Mouse (Mus musculus): ENCODE results near the gene Syvn1.
"Not testable (repeated sequence)": the region's sequence is repeated elsewhere in the genome, so short reads cannot be mapped to it uniquely, and the experiment has no call there.

Gene Syvn1

GRCm38 (mm10) chr19:6040002-6040401 lies 6.4 kb upstream of the Syvn1 start:
- in situ Hi-C loops (cut with MseI, MboI) = no loop called here

- in situ Hi-C loops (cut with MseI, MboI) = no loop called here
Measured at GRCm38 (mm10) chr19:6042293-6042692, 4.1 kb upstream of the Syvn1 start.

GRCm38 (mm10) chr19:6044102-6044501 lies 2.3 kb upstream of the Syvn1 start:
- in situ Hi-C loops (cut with MseI, MboI) = not testable (repeated sequence)

- in situ Hi-C loops (cut with MseI, MboI) = no loop called here
Measured at GRCm38 (mm10) chr19:6045366-6046293, 746 bp upstream of the Syvn1 start.

- in situ Hi-C loops (cut with MseI, MboI) = no loop called here
Measured at GRCm38 (mm10) chr19:6047154-6047898, 950 bp downstream of the Syvn1 start.

- in situ Hi-C loops (cut with MseI, MboI) = no loop called here
Measured at GRCm38 (mm10) chr19:6047899-6048166, 1.5 kb downstream of the Syvn1 start.

- in situ Hi-C loops (cut with MseI, MboI) = no loop called here
Measured at GRCm38 (mm10) chr19:6048681-6049410, 2.5 kb downstream of the Syvn1 start.

GRCm38 (mm10) chr19:6052516-6052915 lies 6.1 kb downstream of the Syvn1 start:
- in situ Hi-C loops (cut with MseI, MboI) = no loop called here

GRCm38 (mm10) chr19:6054296-6054695 lies 7.9 kb downstream of the Syvn1 start:
- in situ Hi-C loops (cut with MseI, MboI) = no loop called here

- in situ Hi-C loops (cut with MseI, MboI) = no loop called here
Measured at GRCm38 (mm10) chr19:6056696-6057095, 10.3 kb downstream of the Syvn1 start.

GRCm38 (mm10) chr19:6057313-6058096 lies 11.1 kb downstream of the Syvn1 start, which contains the start of the genes Mrpl49 and Fau:
TSS of gene Mrpl49 (minus strand) at chr19:6057785.
TSS of gene Fau (plus strand) at chr19:6057844.
- in situ Hi-C loops (cut with MseI, MboI) = no loop called here

- in situ Hi-C loops (cut with MseI, MboI) = no loop called here
Measured at GRCm38 (mm10) chr19:6058513-6058912, 12.1 kb downstream of the Syvn1 start.

GRCm38 (mm10) chr19:6058966-6059365 lies 12.6 kb downstream of the Syvn1 start:
- in situ Hi-C loops (cut with MseI, MboI) = no loop called here

GRCm38 (mm10) chr19:6061021-6061533 lies 14.7 kb downstream of the Syvn1 start, which contains the start of gene Znhit2:
TSS of gene Znhit2 (plus strand) at chr19:6061192.
- in situ Hi-C loops (cut with MseI, MboI) = no loop called here

- in situ Hi-C loops (cut with MseI, MboI) = no loop called here
Measured at GRCm38 (mm10) chr19:6061641-6062302, 15.4 kb downstream of the Syvn1 start.

- in situ Hi-C loops (cut with MseI, MboI) = no loop called here
Measured at GRCm38 (mm10) chr19:6062418-6062817, 16.0 kb downstream of the Syvn1 start.

- in situ Hi-C loops (cut with MseI, MboI) = no loop called here
Measured at GRCm38 (mm10) chr19:6063081-6063480, 16.7 kb downstream of the Syvn1 start.

GRCm38 (mm10) chr19:6066571-6066970 lies 20.2 kb downstream of the Syvn1 start:
- in situ Hi-C loops (cut with MseI, MboI) = no loop called here

GRCm38 (mm10) chr19:6067011-6067723 lies 20.8 kb downstream of the Syvn1 start:
- in situ Hi-C loops (cut with MseI, MboI) = no loop called here

All from mouse trophoblast stem cell (cell line).